Mouse (Mus musculus): ENCODE measurements around the gene Dpy30. TPM values are rescaled to one million over a fixed set of nuclear protein-coding genes. Genes with fewer than 3 reads are reported as not detected.
A peak's percentile ranks its signal among the peaks of the same experiment; 100 is the strongest.

Dpy30 gene
- polyA plus RNA-seq, 1 experiment, result 57.3 TPM

GRCm38 (mm10) chr17:74286140-74286730, 37.5 kb downstream of the Dpy30 start:
- DNase-seq, result no peak
- WGBS, result 53% methylated on average over 4 of the region's 4 CpGs
- H3K27ac ChIP-seq (ENCODE audit: insufficient read depth, low read depth, low read length), result no peak overlapping the region

GRCm38 (mm10) chr17:74285730-74286129, 38.0 kb downstream of the Dpy30 start:
- no peak for DNase-seq
- WGBS, result 63% methylated on average over 2 of the region's 2 CpGs
- TF ChIP-seq CTCF (conservative IDR thresholded peaks at IDR 0.05; ENCODE audit: insufficient read depth, insufficient read length, low read depth, low read length) (no peak), POLR2A (IDR thresholded peaks at IDR 0.05; ENCODE audit: low read depth, low read length) (no peak)

More at GRCm38 (mm10) chr17:74286140-74286730, 37.5 kb downstream of the Dpy30 start:
- no peak for TF ChIP-seq CTCF (conservative IDR thresholded peaks at IDR 0.05; ENCODE audit: insufficient read depth, insufficient read length, low read depth, low read length)
- Histone ChIP-seq H3K4me1 (ENCODE audit: control insufficient read depth, insufficient read depth, low read length) (peaks cover 7% of the 10 kb centered on the region), H3K27me3 (replicated peaks; ENCODE audit: control insufficient read depth, insufficient read depth, low read length) (no peaks in the 10 kb centered on the region), H3K4me3 (ENCODE audit: insufficient read depth, low read depth, low read length) (no peak overlapping the region), H3K36me3 (ENCODE audit: control insufficient read depth, insufficient read depth, low read length) (no peaks in the 10 kb centered on the region)

GRCm38 (mm10) chr17:74284397-74285115, 39.2 kb downstream of the Dpy30 start:
- peaks cover 7% of the 10 kb centered on the region for H3K4me1 ChIP-seq (ENCODE audit: control insufficient read depth, insufficient read depth, low read length)
- WGBS, result 60% methylated on average over 2 of the region's 2 CpGs
- H3K4me3 ChIP-seq (ENCODE audit: insufficient read depth, low read depth, low read length), result no peak overlapping the region
- TF ChIP-seq CTCF (conservative IDR thresholded peaks at IDR 0.05; ENCODE audit: insufficient read depth, insufficient read length, low read depth, low read length) (no peak), POLR2A (IDR thresholded peaks at IDR 0.05; ENCODE audit: low read depth, low read length) (no peak)
- no peaks in the 10 kb centered on the region for H3K36me3 ChIP-seq (ENCODE audit: control insufficient read depth, insufficient read depth, low read length)
- no peaks in the 10 kb centered on the region for H3K27me3 ChIP-seq (replicated peaks; ENCODE audit: control insufficient read depth, insufficient read depth, low read length)
- no peak overlapping the region for H3K27ac ChIP-seq (ENCODE audit: insufficient read depth, low read depth, low read length)
- peak; percentile 80 for DNase-seq

More at GRCm38 (mm10) chr17:74285730-74286129, 38.0 kb downstream of the Dpy30 start:
- no peaks in the 10 kb centered on the region for H3K36me3 ChIP-seq (ENCODE audit: control insufficient read depth, insufficient read depth, low read length)
- no peaks in the 10 kb centered on the region for H3K27me3 ChIP-seq (replicated peaks; ENCODE audit: control insufficient read depth, insufficient read depth, low read length)
- H3K4me3 ChIP-seq (ENCODE audit: insufficient read depth, low read depth, low read length), result no peak overlapping the region
- H3K4me1 ChIP-seq (ENCODE audit: control insufficient read depth, insufficient read depth, low read length), result peaks cover 7% of the 10 kb centered on the region
- no peak overlapping the region for H3K27ac ChIP-seq (ENCODE audit: insufficient read depth, low read depth, low read length)

- Histone ChIP-seq H3K27ac (ENCODE audit: insufficient read depth, low read depth, low read length) (no peak overlapping the region), H3K27me3 (replicated peaks; ENCODE audit: control insufficient read depth, insufficient read depth, low read length) (no peaks in the 10 kb centered on the region), H3K36me3 (ENCODE audit: control insufficient read depth, insufficient read depth, low read length) (no peaks in the 10 kb centered on the region), H3K4me1 (ENCODE audit: control insufficient read depth, insufficient read depth, low read length) (peaks cover 10% of the 10 kb centered on the region), H3K4me3 (ENCODE audit: insufficient read depth, low read depth, low read length) (no peak overlapping the region)
- no peak for DNase-seq
- 79% methylated on average over 3 of the region's 3 CpGs for WGBS
- TF ChIP-seq POLR2A (IDR thresholded peaks at IDR 0.05; ENCODE audit: low read depth, low read length), result no peak
- no peak for TF ChIP-seq CTCF (conservative IDR thresholded peaks at IDR 0.05; ENCODE audit: insufficient read depth, insufficient read length, low read depth, low read length)
Measured at GRCm38 (mm10) chr17:74282024-74282423, 41.7 kb downstream of the Dpy30 start.

GRCm38 (mm10) chr17:74278966-74279869, 44.5 kb downstream of the Dpy30 start:
- no peaks in the 10 kb centered on the region for H3K27me3 ChIP-seq (replicated peaks; ENCODE audit: control insufficient read depth, insufficient read depth, low read length)
- 89% methylated on average over 8 of the region's 8 CpGs for WGBS
- no peak overlapping the region for H3K4me3 ChIP-seq (ENCODE audit: insufficient read depth, low read depth, low read length)
- DNase-seq, result no peak
- no peaks in the 10 kb centered on the region for H3K36me3 ChIP-seq (ENCODE audit: control insufficient read depth, insufficient read depth, low read length)
- H3K27ac ChIP-seq (ENCODE audit: insufficient read depth, low read depth, low read length), result no peak overlapping the region
- H3K4me1 ChIP-seq (ENCODE audit: control insufficient read depth, insufficient read depth, low read length), result peaks cover 6% of the 10 kb centered on the region
- TF ChIP-seq POLR2A (IDR thresholded peaks at IDR 0.05; ENCODE audit: low read depth, low read length) (no peak), CTCF (conservative IDR thresholded peaks at IDR 0.05; ENCODE audit: insufficient read depth, insufficient read length, low read depth, low read length) (no peak)

- H3K4me1 ChIP-seq (ENCODE audit: control insufficient read depth, insufficient read depth, low read length), result peaks cover 9% of the 10 kb centered on the region
- 10% methylated on average over 3 of the region's 3 CpGs for WGBS
- no peaks in the 10 kb centered on the region for H3K36me3 ChIP-seq (ENCODE audit: control insufficient read depth, insufficient read depth, low read length)
- peak; percentile 52 for DNase-seq
- no peak overlapping the region for H3K4me3 ChIP-seq (ENCODE audit: insufficient read depth, low read depth, low read length)
- no peaks in the 10 kb centered on the region for H3K27me3 ChIP-seq (replicated peaks; ENCODE audit: control insufficient read depth, insufficient read depth, low read length)
- no peak overlapping the region for H3K27ac ChIP-seq (ENCODE audit: insufficient read depth, low read depth, low read length)
- TF ChIP-seq POLR2A (IDR thresholded peaks at IDR 0.05; ENCODE audit: low read depth, low read length) (no peak), CTCF (conservative IDR thresholded peaks at IDR 0.05; ENCODE audit: insufficient read depth, insufficient read length, low read depth, low read length) (no peak)
Measured at GRCm38 (mm10) chr17:74274471-74274870, 49.3 kb downstream of the Dpy30 start.
